Mouse (Mus musculus) embryonic facial prominence, embryonic 12.5 days (tissue): ENCODE data around the gene Med25. TPM values are rescaled to one million over a fixed set of nuclear protein-coding genes. Genes with fewer than 3 reads are reported as not detected.

ENCODE experiments used
- ATAC-seq: fragments of 200-750 bp; cut with Nextera tagmentation; 2 replicates; pipeline ENCODE4 v1.8.0; 2017; ENCODE audit not compliant: insufficient number of reproducible peaks, insufficient read depth, low FRiP score, low TSS enrichment
- H3K27ac ChIP-seq: fragments of 300-500 bp; sonication (generic); 2 replicates; pipeline ENCODE4 v1.5.1; 2016; ENCODE audit warnings: mild to moderate bottlenecking
- H3K27me3 ChIP-seq: fragments of 300-500 bp; sonication (generic); 2 replicates; pipeline ENCODE4 v1.6.1; 2016; ENCODE audit warnings: mild to moderate bottlenecking, moderate library complexity
- H3K36me3 ChIP-seq: fragments of 300-500 bp; sonication (generic); 2 replicates; pipeline ENCODE4 v1.6.1; 2016; ENCODE audit warnings: mild to moderate bottlenecking
- H3K4me1 ChIP-seq: fragments of 300-500 bp; sonication (generic); 2 replicates; pipeline ENCODE4 v1.6.1; 2016
- H3K4me2 ChIP-seq: fragments of 300-500 bp; sonication (generic); replicated peaks from 2 replicates; pipeline ENCODE4 v1.6.1; 2016; ENCODE audit warnings: mild to moderate bottlenecking, moderate library complexity
- H3K4me3 ChIP-seq: fragments of 300-500 bp; sonication (generic); 2 replicates; pipeline ENCODE4 v1.5.1; 2016; ENCODE audit warnings: mild to moderate bottlenecking
- H3K9ac ChIP-seq: fragments of 300-500 bp; sonication (generic); 2 replicates; pipeline ENCODE4 v1.6.1; 2016; ENCODE audit warnings: mild to moderate bottlenecking, moderate library complexity
- H3K9me3 ChIP-seq: fragments of 300-500 bp; sonication (generic); 2 replicates; pipeline ENCODE4 v1.6.1; 2016; ENCODE audit warnings: mild to moderate bottlenecking, moderate library complexity
- WGBS: fragments of 180-500 bp; shearing (Covaris S2); methylation state at CpG from one replicate; pipeline ENCODE4 v1.1.7; 2016; 5-methylcytosine and 5-hydroxymethylcytosine counted together
- microRNA counts: library from miRNA; unstranded; fragments of <30 nt; microRNA quantifications from one replicate; lab custom pipeline; 2017
- microRNA-seq: library from miRNA; unstranded; fragments of <30 nt; microRNA quantifications from one replicate; pipeline ENCODE4, GENCODE M21; 2017
- polyA plus RNA-seq: library from polyadenylated mRNA; unstranded; fragments of >200 nt; fragmentation: Nextera tagmentation; extraction: Ambion mirVana; gene quantifications from 2 replicates; pipeline ENCODE4 v1.2.1, GENCODE M21; 2016

The Med25 gene
- polyA plus RNA-seq, 1 experiment from 2014 or later = 113 TPM

- Histone ChIP-seq H3K36me3 (peaks cover 41% of the 10 kb centered on the region), H3K27me3 (peaks cover 33% of the 10 kb centered on the region), H3K4me2 (peak overlapping the region; percentile 57), H3K9me3 (no peaks in the 10 kb centered on the region), H3K27ac (no peak overlapping the region), H3K4me1 (peaks cover 19% of the 10 kb centered on the region), H3K9ac (peak overlapping the region; percentile 43), H3K4me3 (peak overlapping the region; percentile 25)
- peak; percentile 42; the same call in 1 of the 2 replicates for ATAC-seq
- WGBS = 2% methylated on average over 58 of the region's 58 CpGs
Measured at GRCm38 (mm10) chr7:44839491-44840191, 52.9 kb downstream of the Med25 start.

DNA sequence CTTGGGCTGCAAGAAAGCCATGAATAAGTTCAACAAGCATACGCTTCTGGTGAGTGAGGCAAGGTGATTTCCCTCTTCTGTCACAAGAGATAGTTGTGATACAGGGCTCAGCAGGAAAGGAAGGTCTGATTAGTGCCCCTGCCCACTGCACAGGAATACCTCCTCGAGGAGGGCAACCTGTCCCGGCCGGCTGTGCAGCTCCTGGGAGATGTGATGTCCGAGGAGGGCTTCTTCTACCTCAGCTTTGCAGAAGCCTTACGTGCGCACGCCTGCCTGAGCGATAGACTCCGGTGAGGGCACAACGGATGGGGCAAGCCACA lies 53.4 kb downstream of the Med25 start:
- Histone ChIP-seq H3K9ac (peak overlapping the region; percentile 43; the same call in 1 of the 2 replicates), H3K4me1 (peaks cover 19% of the 10 kb centered on the region), H3K27me3 (peaks cover 33% of the 10 kb centered on the region), H3K36me3 (peaks cover 37% of the 10 kb centered on the region), H3K4me2 (peak overlapping the region; percentile 57), H3K9me3 (no peaks in the 10 kb centered on the region), H3K4me3 (peak overlapping the region; percentile 25), H3K27ac (no peak overlapping the region)
- WGBS = 23% methylated on average over 11 of the region's 11 CpGs
- no peak for ATAC-seq

DNA sequence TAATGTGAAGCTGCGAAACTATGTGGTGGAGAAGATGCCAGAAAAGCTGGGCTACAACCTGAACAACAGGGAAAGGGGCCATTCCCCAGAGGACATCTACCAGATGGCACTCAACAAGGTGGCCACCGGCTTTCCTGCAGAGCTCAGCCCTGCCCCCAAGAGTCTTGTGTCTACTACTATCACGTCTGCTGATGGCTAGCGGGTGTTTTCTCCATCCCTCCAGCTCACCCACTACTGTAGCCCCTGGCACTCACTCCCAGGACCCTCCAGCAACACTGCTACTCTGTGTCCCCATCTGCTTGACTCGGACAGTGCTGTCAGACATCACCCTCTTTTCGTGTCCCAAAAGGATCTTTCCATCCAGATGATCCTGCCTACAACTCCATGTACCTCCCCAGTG lies 54.4 kb downstream of the Med25 start:
- ATAC-seq = no peak
- no peak overlapping the region for H3K4me2 ChIP-seq
- H3K27me3 ChIP-seq = peaks cover 33% of the 10 kb centered on the region
- H3K4me1 ChIP-seq = peaks cover 19% of the 10 kb centered on the region
- H3K36me3 ChIP-seq = peaks cover 26% of the 10 kb centered on the region
- no peak overlapping the region for H3K4me3 ChIP-seq
- WGBS = 82% methylated on average over 6 of the region's 6 CpGs
- no peak overlapping the region for H3K27ac ChIP-seq
- no peaks in the 10 kb centered on the region for H3K9me3 ChIP-seq
- H3K9ac ChIP-seq = no peak overlapping the region

GRCm38 (mm10) chr7:44836423-44837053 lies 56.0 kb downstream of the Med25 start:
- no peak overlapping the region for H3K4me2 ChIP-seq
- ATAC-seq = no peak
- peaks cover 19% of the 10 kb centered on the region for H3K36me3 ChIP-seq
- peaks cover 19% of the 10 kb centered on the region for H3K4me1 ChIP-seq
- H3K27me3 ChIP-seq = peaks cover 31% of the 10 kb centered on the region
- H3K9me3 ChIP-seq = no peaks in the 10 kb centered on the region
- no peak overlapping the region for H3K9ac ChIP-seq
- no peak overlapping the region for H3K27ac ChIP-seq
- 85% methylated on average over 9 of the region's 9 CpGs for WGBS
- no peak overlapping the region for H3K4me3 ChIP-seq

GRCm38 (mm10) chr7:44836016-44836404 lies 56.5 kb downstream of the Med25 start:
- ATAC-seq = no peak
- WGBS = 44% methylated on average over 3 of the region's 3 CpGs

DNA sequence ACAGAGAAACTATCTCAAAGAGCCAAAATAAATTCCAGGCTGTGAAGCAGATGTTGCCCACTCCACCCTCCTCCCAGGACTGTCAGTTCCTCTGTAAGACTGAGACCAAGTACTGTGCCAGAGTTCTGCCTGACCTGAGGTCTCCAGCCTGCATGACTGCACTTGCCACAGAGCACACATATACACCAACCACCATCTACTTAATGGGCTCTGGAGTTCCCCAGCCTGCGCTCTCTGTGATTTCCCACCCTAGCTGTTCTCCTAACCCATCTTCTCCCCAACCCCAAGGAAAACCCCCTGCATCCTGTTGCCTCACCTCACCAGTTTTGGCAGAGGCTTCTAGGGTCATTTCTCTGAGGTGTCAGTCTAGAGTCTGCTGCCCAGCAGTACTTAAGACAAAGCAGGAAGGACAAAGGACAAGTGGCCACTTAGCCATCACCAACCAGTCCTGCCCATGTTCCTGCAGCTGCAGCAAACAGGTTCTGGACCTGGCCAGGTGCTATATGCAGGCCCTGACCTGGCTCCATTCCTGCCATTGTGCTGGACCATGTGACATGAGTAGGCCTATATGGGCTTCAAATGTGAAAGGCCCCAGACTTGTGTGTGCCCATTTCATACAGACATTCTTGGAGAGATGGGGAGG lies 57.0 kb downstream of the Med25 start:
- H3K4me3 ChIP-seq = no peak overlapping the region
- H3K27me3 ChIP-seq = peaks cover 21% of the 10 kb centered on the region
- H3K36me3 ChIP-seq = peaks cover 21% of the 10 kb centered on the region
- WGBS = 100% methylated on average over 1 of the region's 1 CpGs
- no peak overlapping the region for H3K4me2 ChIP-seq
- no peak overlapping the region for H3K27ac ChIP-seq
- H3K9me3 ChIP-seq = no peaks in the 10 kb centered on the region
- H3K9ac ChIP-seq = no peak overlapping the region
- H3K4me1 ChIP-seq = peaks cover 19% of the 10 kb centered on the region
- ATAC-seq = no peak

More at GRCm38 (mm10) chr7:44836016-44836404, 56.5 kb downstream of the Med25 start:
- H3K27ac ChIP-seq = no peak overlapping the region
- H3K27me3 ChIP-seq = peaks cover 26% of the 10 kb centered on the region
- no peak overlapping the region for H3K9ac ChIP-seq
- no peak overlapping the region for H3K4me2 ChIP-seq
- no peak overlapping the region for H3K4me3 ChIP-seq
- H3K4me1 ChIP-seq = peaks cover 19% of the 10 kb centered on the region
- no peaks in the 10 kb centered on the region for H3K9me3 ChIP-seq
- peaks cover 20% of the 10 kb centered on the region for H3K36me3 ChIP-seq

DNA sequence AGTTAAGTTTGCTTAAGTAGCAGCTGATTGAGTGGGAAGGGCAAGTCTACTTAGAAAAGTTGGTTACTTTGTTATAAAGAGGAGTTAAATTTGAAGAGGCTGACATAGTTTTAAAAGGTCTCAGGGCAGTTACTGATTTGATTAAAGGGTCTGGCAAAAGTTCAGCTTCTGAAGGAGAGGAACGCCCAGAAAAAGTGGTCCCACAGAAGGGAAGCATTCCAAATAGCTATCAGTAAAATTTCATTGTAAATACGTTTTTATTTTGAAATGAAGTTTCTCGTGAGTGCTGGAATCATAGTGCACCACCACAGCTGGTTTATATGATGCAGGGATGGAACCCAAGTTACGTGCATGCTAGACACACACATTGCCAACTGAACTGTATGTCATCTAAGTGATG lies 59.7 kb downstream of the Med25 start:
- ATAC-seq = no peak
- no peak overlapping the region for H3K4me2 ChIP-seq
- no peak overlapping the region for H3K4me3 ChIP-seq
- no peaks in the 10 kb centered on the region for H3K27me3 ChIP-seq
- no peaks in the 10 kb centered on the region for H3K9me3 ChIP-seq
- WGBS = 75% methylated on average over 4 of the region's 4 CpGs
- no peak overlapping the region for H3K27ac ChIP-seq
- H3K4me1 ChIP-seq = peaks cover 5% of the 10 kb centered on the region; the same call in 1 of the 2 replicates
- peaks cover 43% of the 10 kb centered on the region for H3K36me3 ChIP-seq
- H3K9ac ChIP-seq = no peak overlapping the region

- Histone ChIP-seq H3K36me3 (peaks cover 46% of the 10 kb centered on the region), H3K4me2 (no peak overlapping the region), H3K4me3 (no peak overlapping the region), H3K27me3 (no peaks in the 10 kb centered on the region), H3K4me1 (peaks cover 9% of the 10 kb centered on the region; the same call in 1 of the 2 replicates), H3K9ac (no peak overlapping the region), H3K9me3 (no peaks in the 10 kb centered on the region), H3K27ac (no peak overlapping the region)
- ATAC-seq = no peak
- WGBS = 89% methylated on average over 5 of the region's 5 CpGs
Measured at GRCm38 (mm10) chr7:44828706-44829105, 63.8 kb downstream of the Med25 start.

- no peaks in the 10 kb centered on the region for H3K9me3 ChIP-seq
- ATAC-seq = no peak
- WGBS = 92% methylated on average over 3 of the region's 3 CpGs
- H3K4me1 ChIP-seq = peaks cover 19% of the 10 kb centered on the region; the same call in 1 of the 2 replicates
- H3K4me2 ChIP-seq = no peak overlapping the region
- no peak overlapping the region for H3K27ac ChIP-seq
- H3K4me3 ChIP-seq = no peak overlapping the region
- H3K36me3 ChIP-seq = peaks cover 41% of the 10 kb centered on the region
- no peaks in the 10 kb centered on the region for H3K27me3 ChIP-seq
- H3K9ac ChIP-seq = no peak overlapping the region
Measured at GRCm38 (mm10) chr7:44826771-44827170, 65.7 kb downstream of the Med25 start.

MicroRNA genes within 50 kb of the gene (microRNA counts, 519-probe panel; counts per million panel counts)
- microRNA mmu-miR-707 (lab: Ali Mortazavi, UCI) = 460 counts per million, percentile 65 among the panel's probes with 10 or more counts

Small RNA genes lying within 50 kb of the gene (microRNA-seq; reads per million reads assigned to microRNA genes)
- not detected for gene Mir707

Other genes with a start within 250 kb of the Med25 start
- 6.5 and 6.8 TPM in 2 replicates for gene Myh14, start 221.9 kb downstream of the Med25 start, polyA plus RNA-seq
- not detected in 2 replicates for gene Izumo2, start 184.0 kb downstream of the Med25 start, polyA plus RNA-seq
- 36.4 and 36.7 TPM in 2 replicates for gene Vrk3, start 144.3 kb downstream of the Med25 start, polyA plus RNA-seq
- 2.3 and 2.6 TPM in 2 replicates for gene Zfp473, start 141.7 kb downstream of the Med25 start, polyA plus RNA-seq
- gene Nup62, start 76.6 kb downstream of the Med25 start, polyA plus RNA-seq = 102 and 104 TPM in 2 replicates
- gene Il4i1, start 76.3 kb downstream of the Med25 start, polyA plus RNA-seq = 1.2 and 2.5 TPM in 2 replicates
- gene Atf5, start 76.1 kb downstream of the Med25 start, polyA plus RNA-seq = 5.3 and 5.8 TPM in 2 replicates
- 116 and 120 TPM in 2 replicates for gene Akt1s1, start 43.7 kb downstream of the Med25 start, polyA plus RNA-seq
- gene Tbc1d17, start 43.6 kb downstream of the Med25 start, polyA plus RNA-seq = 94.3 and 105 TPM in 2 replicates
- 29.0 and 30.4 TPM in 2 replicates for gene Pnkp, start 35.6 kb downstream of the Med25 start, polyA plus RNA-seq
- 696 and 750 TPM in 2 replicates for gene Ptov1, start 22.9 kb downstream of the Med25 start, polyA plus RNA-seq
- 22.4 and 23.3 TPM in 2 replicates for gene Fuz, start 3.4 kb upstream of the Med25 start, polyA plus RNA-seq
- 76.3 and 84.7 TPM in 2 replicates for gene Ap2a1, start 36.8 kb upstream of the Med25 start, polyA plus RNA-seq
- gene Tsks, start 50.5 kb upstream of the Med25 start, polyA plus RNA-seq = 0.11 and 0.19 TPM in 2 replicates
- 32.9 and 35.6 TPM in 2 replicates for gene Cpt1c, start 82.1 kb upstream of the Med25 start, polyA plus RNA-seq
- 660 and 677 TPM in 2 replicates for gene Prmt1, start 93.9 kb upstream of the Med25 start, polyA plus RNA-seq
- gene Irf3, start 104.9 kb upstream of the Med25 start, polyA plus RNA-seq = 93.3 and 95.7 TPM in 2 replicates
- gene Bcl2l12, start 106.0 kb upstream of the Med25 start, polyA plus RNA-seq = 79.9 and 83.5 TPM in 2 replicates
- 43.8 and 47.7 TPM in 2 replicates for gene Scaf1, start 123.7 kb upstream of the Med25 start, polyA plus RNA-seq
- 23.6 and 26.1 TPM in 2 replicates for gene Rras, start 125.2 kb upstream of the Med25 start, polyA plus RNA-seq
- gene Prr12, start 160.2 kb upstream of the Med25 start, polyA plus RNA-seq = 13.7 and 16.8 TPM in 2 replicates
- 63.0 and 64.4 TPM in 2 replicates for gene Nosip, start 169.7 kb upstream of the Med25 start, polyA plus RNA-seq
- gene Prrg2, start 170.0 kb upstream of the Med25 start, polyA plus RNA-seq = 23.9 and 25.0 TPM in 2 replicates
- 302 and 306 TPM in 2 replicates for gene Rcn3, start 199.5 kb upstream of the Med25 start, polyA plus RNA-seq
- gene Fcgrt, start 211.1 kb upstream of the Med25 start, polyA plus RNA-seq = 25.8 and 26.0 TPM in 2 replicates
- gene Rps11, start 231.7 kb upstream of the Med25 start, polyA plus RNA-seq = 1,448 and 1,491 TPM in 2 replicates
- 1,339 and 1,342 TPM in 2 replicates for gene Rpl13a, start 236.0 kb upstream of the Med25 start, polyA plus RNA-seq
- gene Gm45713, start 243.5 kb upstream of the Med25 start, polyA plus RNA-seq = 0.22 and 0.27 TPM in 2 replicates
- 0.67 and 1.1 TPM in 2 replicates for gene Flt3l, start 243.7 kb upstream of the Med25 start, polyA plus RNA-seq